Mouse (Mus musculus): ENCODE measurements around the gene 1700001P01Rik. TPM values are rescaled to one million over a fixed set of nuclear protein-coding genes. Genes with fewer than 3 reads are reported as not detected.

Gene 1700001P01Rik
- total and polyA plus RNA-seq, 3 experiments, result 0.47 TPM; not detected in 2

DNA sequence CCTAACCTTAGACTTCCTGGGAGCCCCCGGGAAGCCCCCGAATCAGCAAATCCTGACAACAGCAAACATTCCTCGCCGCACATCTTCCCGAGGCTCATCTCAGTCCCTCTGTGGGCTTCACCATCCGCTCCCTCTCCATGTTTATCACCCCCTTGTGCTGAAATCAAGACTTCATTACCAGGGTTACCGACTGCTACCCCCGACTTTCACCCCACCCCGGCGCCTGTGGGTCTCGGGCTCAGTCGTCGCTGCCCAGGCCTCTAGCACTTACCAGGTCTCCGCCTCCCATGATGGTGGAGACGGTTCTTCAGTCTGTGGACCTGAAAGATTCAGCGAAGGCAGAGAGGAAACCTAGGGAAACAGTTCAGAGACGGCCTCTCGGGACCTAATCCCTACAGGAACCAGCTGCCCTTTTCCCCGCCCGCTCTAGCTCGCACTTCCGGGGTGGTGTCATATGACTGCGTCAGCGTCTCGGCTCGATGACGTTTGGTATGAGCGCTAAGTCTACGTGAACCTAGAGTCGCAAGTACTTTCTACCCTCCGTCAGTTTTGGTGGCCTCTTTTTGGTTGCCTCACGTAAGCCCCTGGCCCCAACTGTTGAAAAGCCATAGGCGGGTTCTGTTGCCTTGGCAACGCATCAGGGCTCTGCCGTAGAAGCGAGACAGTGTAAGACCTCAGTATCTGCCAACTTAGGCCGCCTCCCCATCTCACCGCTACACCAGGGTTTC is 9.4 kb downstream of the 1700001P01Rik start, which contains the start of gene Cwc25:
Gene Cwc25 (minus strand): TSS at position 403 of the 728 bp plus-strand sequence.
- dilution Hi-C loops (cut with MboI; ENCODE audit: extremely low pct_ligation_motif_present, extremely low pct_unique_long_range_greater_than_20kb, low sequenced_read_pairs), result no loop called here
- DNase-seq (ENCODE audit: extremely low read depth), result peak; percentile 99
- Histone ChIP-seq H3K27ac (ENCODE audit: insufficient read depth, low read depth) (peak within 1 kb of the TSS; percentile 75), H3K9ac (ENCODE audit: insufficient read depth, low read depth) (peak within 1 kb of the TSS; percentile 98), H3K27me3 (replicated peaks) (no peaks in the 10 kb centered on the region), H3K9me3 (replicated peaks; ENCODE audit: low read length) (peaks cover 2% of the 10 kb centered on the region), H3K4me1 (ENCODE audit: control insufficient read depth in 1 of 2, insufficient read depth in 2 of 2) (peaks cover 10 to 18% of the 10 kb centered on the region in 2 experiments), H3K4me2 (ENCODE audit: insufficient read depth, low read depth, poor library complexity, severe bottlenecking) (peak within 1 kb of the TSS; percentile 99), H3K36me3 (replicated peaks in 1 of 2; ENCODE audit: control insufficient read depth in 1 of 2, insufficient read depth in 1 of 2, low read length in 1 of 2) (peaks cover 24 to 39% of the 10 kb centered on the region in 2 experiments), H3K4me3 (replicated peaks in 1 of 3; ENCODE audit: low read depth in 2 of 3, low read length in 2 of 3, poor library complexity in 1 of 3) (peak within 1 kb of the TSS; percentile 71 to 93 (median 90)), H3K79me2 (replicated peaks; ENCODE audit: control insufficient read depth, extremely low read depth, insufficient read depth, poor library complexity, severe bottlenecking) (peaks cover 17% of the 10 kb centered on the region)
- no peak for TF ChIP-seq RAD21 (IDR thresholded peaks at IDR 0.05; ENCODE audit: low read depth, low read length)
- peak; percentile 61; the same call in 1 of the 2 replicates for TF ChIP-seq ZMIZ1 (IDR thresholded peaks at IDR 0.05; ENCODE audit: low read depth, low read length)
- peak; percentile 99 for TF ChIP-seq ELF1 (IDR thresholded peaks at IDR 0.05; ENCODE audit: low read depth, low read length)
- TF ChIP-seq SIN3A (IDR thresholded peaks at IDR 0.05; ENCODE audit: low read length), result peak; percentile 100
- TF ChIP-seq ZKSCAN1 (IDR thresholded peaks at IDR 0.05; ENCODE audit: borderline replicate concordance, low read depth, low read length), result no peak
- no peak for TF ChIP-seq ZNF384 (IDR thresholded peaks at IDR 0.05; ENCODE audit: low read depth, low read length)
- TF ChIP-seq GABPA (IDR thresholded peaks at IDR 0.05; ENCODE audit: insufficient replicate concordance, low read depth, low read length), result peak; percentile 97
- no peak; the same call in 1 of the 2 replicates for TF ChIP-seq CHD2 (IDR thresholded peaks at IDR 0.05; ENCODE audit: low read length)
- TF ChIP-seq ZC3H11A (IDR thresholded peaks at IDR 0.05; ENCODE audit: low read depth, low read length), result no peak
- TF ChIP-seq MAX (IDR thresholded peaks at IDR 0.05; ENCODE audit: low read length), result peak; percentile 72; the same call in 1 of the 2 replicates
- TF ChIP-seq JUN (IDR thresholded peaks at IDR 0.05; ENCODE audit: insufficient read depth, low read depth, low read length), result no peak
- peak; percentile 76 for TF ChIP-seq USF1 (IDR thresholded peaks at IDR 0.05; ENCODE audit: low read depth, low read length)
- peak; percentile 95 for TF ChIP-seq KAT2A (IDR thresholded peaks at IDR 0.05; ENCODE audit: insufficient replicate concordance, low read length)
- TF ChIP-seq IRF4 (IDR thresholded peaks at IDR 0.05; ENCODE audit: low read depth, low read length), result peak; percentile 81; the same call in 1 of the 2 replicates
- TF ChIP-seq ETS1 (conservative IDR thresholded peaks at IDR 0.05; ENCODE audit: low read depth, low read length), result peak; percentile 82
- TF ChIP-seq NELFE (IDR thresholded peaks at IDR 0.05; ENCODE audit: low read depth, low read length), result peak; percentile 86
- no peak for TF ChIP-seq SMC3 (IDR thresholded peaks at IDR 0.05; ENCODE audit: low read depth, low read length)
- no peak for TF ChIP-seq MYC (IDR thresholded peaks at IDR 0.05; ENCODE audit: low read depth, low read length)
- no peak for TF ChIP-seq EP300 (IDR thresholded peaks at IDR 0.05; ENCODE audit: low read length)
- TF ChIP-seq TCF12 (IDR thresholded peaks at IDR 0.05; ENCODE audit: low read depth, low read length), result peak; percentile 87
- peak; percentile 86 for TF ChIP-seq MEF2A (IDR thresholded peaks at IDR 0.05; ENCODE audit: borderline replicate concordance, low read depth, low read length)
- no peak; the same call in 1 of the 2 replicates for TF ChIP-seq BHLHE40 (IDR thresholded peaks at IDR 0.05; ENCODE audit: low read depth, low read length)
- peak; percentile 92 for TF ChIP-seq TBP (conservative IDR thresholded peaks at IDR 0.05; ENCODE audit: low read depth, low read length)
- no peak for TF ChIP-seq RCOR1 (conservative IDR thresholded peaks at IDR 0.05; ENCODE audit: low read depth, low read length)
- TF ChIP-seq CHD1 (IDR thresholded peaks at IDR 0.05; ENCODE audit: low read depth, low read length), result no peak
- peak; percentile 97 for TF ChIP-seq HCFC1 (IDR thresholded peaks at IDR 0.05; ENCODE audit: low read depth, low read length)
- no peak for TF ChIP-seq UBTF (IDR thresholded peaks at IDR 0.05; ENCODE audit: low read depth, low read length)
- peak; percentile 47; the same call in 1 of the 2 replicates for TF ChIP-seq NRF1 (IDR thresholded peaks at IDR 0.05; ENCODE audit: low read depth, low read length)
- TF ChIP-seq POLR2A (IDR thresholded peaks at IDR 0.05; ENCODE audit: low read depth, low read length), result peak; percentile 94
- TF ChIP-seq USF2 (conservative IDR thresholded peaks at IDR 0.05; ENCODE audit: low read depth, low read length), result peak; percentile 69
- no peak for TF ChIP-seq MAFK (IDR thresholded peaks at IDR 0.05; ENCODE audit: insufficient replicate concordance, low read length)
- no peak for TF ChIP-seq POLR2AphosphoS2 (IDR thresholded peaks at IDR 0.05; ENCODE audit: low read depth, low read length)
- TF ChIP-seq CTCF (conservative IDR thresholded peaks at IDR 0.05 in 1 of 2, IDR thresholded peaks at IDR 0.05 in 1 of 2; ENCODE audit: low read depth in 2 of 2, low read length in 2 of 2), result no peak
- 0 out of 2 replicates have a peak, but pooled peaks have one; percentile 34 for TF ChIP-seq MAZ (IDR thresholded peaks at IDR 0.05; ENCODE audit: low read depth, low read length)
- TF ChIP-seq PAX5 (IDR thresholded peaks at IDR 0.05; ENCODE audit: low read length), result no peak
- peak; percentile 88; the same call in 1 of the 2 replicates for TF ChIP-seq E2F4 (IDR thresholded peaks at IDR 0.05; ENCODE audit: insufficient replicate concordance, low read depth, low read length)
- peak; percentile 84 for TF ChIP-seq MXI1 (IDR thresholded peaks at IDR 0.05; ENCODE audit: low read depth, low read length)
- TF ChIP-seq JUND (conservative IDR thresholded peaks at IDR 0.05; ENCODE audit: low read depth, low read length), result 0 out of 2 replicates have a peak, but pooled peaks have one; percentile 67
- in situ Hi-C loops (cut with MboI; ENCODE audit: low pct_ligation_motif_present, low pct_unique_long_range_greater_than_20kb, low sequenced_read_pairs), result no loop called here
